Mouse (Mus musculus) midbrain, embryonic 16.5 days (tissue): ENCODE results near the gene St6galnac4. TPM values are rescaled to one million over a fixed set of nuclear protein-coding genes. Genes with fewer than 3 reads are reported as not detected.

Experiments used
- ATAC-seq: fragments of 200-750 bp; cut with Nextera tagmentation; 2 replicates; pipeline ENCODE4 v1.8.0; 2017; ENCODE audit warnings: moderate TSS enrichment
- H3K27ac ChIP-seq: fragments of 300-500 bp; sonication (generic); 2 replicates; pipeline ENCODE4 v1.5.1; 2014; ENCODE audit warnings: mild to moderate bottlenecking, low read length, mixed read lengths
- H3K27me3 ChIP-seq: fragments of 300-500 bp; sonication (generic); 2 replicates; pipeline ENCODE4 v1.6.1; 2014; ENCODE audit warnings: low read depth, low read length, mixed read lengths; ENCODE audit not compliant: control insufficient read depth, insufficient read depth
- H3K36me3 ChIP-seq: fragments of 300-500 bp; sonication (generic); 2 replicates; pipeline ENCODE4 v1.6.1; 2014; ENCODE audit warnings: mild to moderate bottlenecking, low read length, moderate library complexity, mixed read lengths; ENCODE audit not compliant: control insufficient read depth, insufficient read depth
- H3K4me1 ChIP-seq: fragments of 300-500 bp; sonication (generic); 2 replicates; pipeline ENCODE4 v1.6.1; 2014; ENCODE audit warnings: mild to moderate bottlenecking, low read length, mixed read lengths; ENCODE audit not compliant: control insufficient read depth, insufficient read depth
- H3K4me2 ChIP-seq: fragments of 300-500 bp; sonication (generic); 2 replicates; pipeline ENCODE4 v1.6.1; 2014; ENCODE audit warnings: mild to moderate bottlenecking, low read length, mixed read lengths
- H3K4me3 ChIP-seq: fragments of 300-500 bp; sonication (generic); 2 replicates; pipeline ENCODE4 v1.5.1; 2014; ENCODE audit warnings: low read depth, mild to moderate bottlenecking, low read length, moderate library complexity, mixed read lengths
- H3K9ac ChIP-seq: fragments of 300-500 bp; sonication (generic); 2 replicates; pipeline ENCODE4 v1.6.1; 2014; ENCODE audit warnings: low read depth, low read length, mixed read lengths
- H3K9me3 ChIP-seq: fragments of 300-500 bp; sonication (generic); replicated peaks from 2 replicates; pipeline ENCODE4 v1.6.1; 2014; ENCODE audit warnings: mild to moderate bottlenecking, low read length, mixed read lengths; ENCODE audit not compliant: control insufficient read depth, poor library complexity, severe bottlenecking
- WGBS: fragments of 180-500 bp; shearing (Covaris S2); extraction: QIAGEN DNeasy Blood & Tissue Kit; methylation state at CpG from one replicate; pipeline ENCODE4 v1.1.7; 2014; 5-methylcytosine and 5-hydroxymethylcytosine counted together
- polyA plus RNA-seq: library from polyadenylated mRNA; unstranded; fragments of >200 nt; fragmentation: Nextera tagmentation; extraction: Ambion mirVana; gene quantifications from 2 replicates; pipeline ENCODE4 v1.2.1, GENCODE M21; 2015

The St6galnac4 gene
- polyA plus RNA-seq, 1 experiment from 2014 or later, result 39.0 TPM

- H3K9ac ChIP-seq, result no peak overlapping the region
- peaks cover 8% of the 10 kb centered on the region for H3K4me1 ChIP-seq
- 41% methylated on average over 4 of the region's 4 CpGs for WGBS
- H3K27ac ChIP-seq, result no peak overlapping the region
- ATAC-seq, result no peak
- H3K36me3 ChIP-seq, result peaks cover 15% of the 10 kb centered on the region; the same call in 1 of the 2 replicates
- no peaks in the 10 kb centered on the region for H3K27me3 ChIP-seq
- H3K9me3 ChIP-seq, result no peaks in the 10 kb centered on the region
- H3K4me3 ChIP-seq, result no peak overlapping the region
- H3K4me2 ChIP-seq, result no peak overlapping the region
These were observed 20.3 kb upstream of the St6galnac4 start for GRCm38 (mm10) chr2:32566536-32567063.

- Histone ChIP-seq H3K36me3 (peaks cover 15% of the 10 kb centered on the region; the same call in 1 of the 2 replicates), H3K4me2 (no peak overlapping the region), H3K9me3 (no peaks in the 10 kb centered on the region), H3K9ac (no peak overlapping the region), H3K4me1 (peaks cover 18% of the 10 kb centered on the region), H3K27me3 (no peaks in the 10 kb centered on the region), H3K27ac (no peak overlapping the region), H3K4me3 (no peak overlapping the region)
- no peak for ATAC-seq
- 64% methylated on average over 5 of the region's 5 CpGs for WGBS
These were observed 18.7 kb upstream of the St6galnac4 start for GRCm38 (mm10) chr2:32568149-32568548.

GRCm38 (mm10) chr2:32568941-32569340 lies 18.0 kb upstream of the St6galnac4 start:
- H3K27ac ChIP-seq, result no peak overlapping the region
- no peak overlapping the region for H3K4me2 ChIP-seq
- H3K9ac ChIP-seq, result no peak overlapping the region
- no peaks in the 10 kb centered on the region for H3K9me3 ChIP-seq
- peaks cover 9% of the 10 kb centered on the region; the same call in 1 of the 2 replicates for H3K36me3 ChIP-seq
- WGBS, result 93% methylated on average over 3 of the region's 3 CpGs
- no peak overlapping the region for H3K4me3 ChIP-seq
- H3K4me1 ChIP-seq, result peaks cover 18% of the 10 kb centered on the region
- H3K27me3 ChIP-seq, result no peaks in the 10 kb centered on the region
- no peak for ATAC-seq

GRCm38 (mm10) chr2:32570698-32571494 lies 16.0 kb upstream of the St6galnac4 start, which contains the start of gene Dpm2:
Gene Dpm2, plus strand, starts transcription at chr2:32570858.
- ATAC-seq, result peak; percentile 67
- Histone ChIP-seq H3K36me3 (0 out of 2 replicates have a peak, but pooled peaks cover 6% of the 10 kb centered on the region), H3K9ac (peak within 1 kb of the TSS; percentile 65), H3K27me3 (no peaks in the 10 kb centered on the region), H3K4me2 (peak within 1 kb of the TSS; percentile 93), H3K4me1 (peaks cover 18% of the 10 kb centered on the region), H3K27ac (peak within 1 kb of the TSS; percentile 76), H3K4me3 (peak within 1 kb of the TSS; percentile 65), H3K9me3 (no peaks in the 10 kb centered on the region)
- whole genome bisulfite sequencing, result 2% methylated on average over 36 of the region's 36 CpGs

- Histone ChIP-seq H3K4me2 (no peak overlapping the region), H3K4me1 (peaks cover 20% of the 10 kb centered on the region), H3K27ac (no peak overlapping the region), H3K9me3 (no peaks in the 10 kb centered on the region), H3K4me3 (no peak overlapping the region), H3K36me3 (0 out of 2 replicates have a peak, but pooled peaks cover 6% of the 10 kb centered on the region), H3K27me3 (no peaks in the 10 kb centered on the region), H3K9ac (no peak overlapping the region)
- WGBS, result 94% methylated on average over 11 of the region's 11 CpGs
- no peak for ATAC-seq
These were observed 14.7 kb upstream of the St6galnac4 start for GRCm38 (mm10) chr2:32572196-32572595.

GRCm38 (mm10) chr2:32574497-32574896 lies 12.4 kb upstream of the St6galnac4 start, which contains the start of gene Pip5kl1:
Gene Pip5kl1, plus strand, starts transcription at chr2:32574797.
- ATAC-seq, result no peak
- peaks cover 9% of the 10 kb centered on the region for H3K27me3 ChIP-seq
- 83% methylated on average over 6 of the region's 6 CpGs for WGBS
- no peaks in the 10 kb centered on the region for H3K9me3 ChIP-seq
- peaks cover 20% of the 10 kb centered on the region for H3K4me1 ChIP-seq
- H3K27ac ChIP-seq, result peak within 1 kb of the TSS; percentile 40
- H3K4me3 ChIP-seq, result peak within 1 kb of the TSS; percentile 49
- H3K4me2 ChIP-seq, result peak within 1 kb of the TSS; percentile 97
- H3K36me3 ChIP-seq, result no peaks in the 10 kb centered on the region
- peak within 1 kb of the TSS; percentile 78 for H3K9ac ChIP-seq

GRCm38 (mm10) chr2:32574901-32575585 lies 11.9 kb upstream of the St6galnac4 start:
- H3K4me3 ChIP-seq, result peak overlapping the region; percentile 49
- peaks cover 20% of the 10 kb centered on the region for H3K4me1 ChIP-seq
- H3K27me3 ChIP-seq, result peaks cover 9% of the 10 kb centered on the region
- no peaks in the 10 kb centered on the region for H3K9me3 ChIP-seq
- peak overlapping the region; percentile 97 for H3K4me2 ChIP-seq
- WGBS, result under 1% methylated on average over 26 of the region's 26 CpGs
- no peaks in the 10 kb centered on the region for H3K36me3 ChIP-seq
- H3K9ac ChIP-seq, result peak overlapping the region; percentile 78
- ATAC-seq, result peak; percentile 30; the same call in 1 of the 2 replicates
- peak overlapping the region; percentile 40 for H3K27ac ChIP-seq

- peak; percentile 83 for ATAC-seq
- Histone ChIP-seq H3K27me3 (peaks cover 9% of the 10 kb centered on the region), H3K4me3 (peak within 1 kb of the TSS; percentile 49), H3K9ac (peak within 1 kb of the TSS; percentile 78), H3K36me3 (no peaks in the 10 kb centered on the region), H3K4me2 (peak within 1 kb of the TSS; percentile 97), H3K4me1 (peaks cover 16% of the 10 kb centered on the region), H3K27ac (peak within 1 kb of the TSS; percentile 40), H3K9me3 (no peaks in the 10 kb centered on the region)
- 4% methylated on average over 28 of the region's 28 CpGs for WGBS
These were observed 11.2 kb upstream of the St6galnac4 start, which contains the start of gene 9430097D07Rik for GRCm38 (mm10) chr2:32575586-32576160. Gene 9430097D07Rik, minus strand, starts transcription at chr2:32575684.
